In the genomic region with DNA sequence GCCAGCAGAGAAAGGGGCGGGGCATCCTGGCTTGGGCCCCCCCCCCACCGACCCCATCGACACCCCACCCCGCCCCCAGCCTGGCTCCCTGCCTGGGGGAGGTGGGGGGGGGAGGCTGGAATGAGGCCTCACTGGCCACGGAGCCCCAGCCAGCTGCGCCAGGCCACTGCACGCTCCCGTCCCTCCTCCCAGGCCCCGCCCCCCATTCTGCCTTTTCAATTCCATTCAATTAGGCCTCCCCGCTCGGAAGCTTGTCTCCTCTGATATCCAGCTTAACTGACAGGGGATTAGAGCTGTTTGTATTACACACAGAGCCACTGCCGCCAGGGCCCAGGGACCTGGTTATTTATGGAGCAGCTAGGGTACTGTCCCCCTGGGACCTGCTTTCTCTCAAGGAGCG, we compare ENCODE assay signal across 8 mouse cellular contexts. TPM values are rescaled to one million over a fixed set of nuclear protein-coding genes. Genes with fewer than 3 reads are reported as not detected.
DNase-seq lines count a peak whose midpoint lies in the region; ATAC-seq and TF ChIP-seq lines count a peak whose summit lies in the region.

No protein-coding gene starts in this region.

- DNase-seq in ovary, adult 18-20 months (ENCODE audit: low spot score) = peak; percentile 35
- DNase-seq in ovary, postnatal 10 days (ENCODE audit: low spot score) = no peak
- DNase-seq in heart, postnatal 4 days = peak; percentile 80
- DNase-seq in layer of hippocampus, adult 2 months (ENCODE audit: low spot score in 2 of 2) = peak; percentile 49 to 57
- peak; percentile 59 for DNase-seq in liver, postnatal 0 days
- peak; percentile 68 for DNase-seq in ovary, postnatal 36 days (ENCODE audit: low spot score)
- DNase-seq in c-Kit-positive CD71-positive TER-119-positive erythroid progenitor cells, embryonic 14.5 days (ENCODE audit: low spot score) = no peak

- WGBS in forebrain, embryonic 15.5 days = 1% methylated on average over 11 of the region's 13 CpGs
- WGBS in liver, postnatal 0 days (ENCODE audit: insufficient replicate concordance) = 12% methylated on average over 8 of the region's 13 CpGs

- peak overlapping the region; percentile 42 for H3K4me2 ChIP-seq in forebrain, embryonic 15.5 days (replicated peaks)
- H3K4me2 ChIP-seq in liver, postnatal 0 days (ENCODE audit: low read depth, low read length) = peak overlapping the region; percentile 62

- peaks cover 29% of the 10 kb centered on the region for H3K4me1 ChIP-seq in forebrain, embryonic 15.5 days
- H3K4me1 ChIP-seq in liver, postnatal 0 days (ENCODE audit: insufficient read depth) = no peaks in the 10 kb centered on the region; the same call in 1 of the 2 replicates

- no peak for TF ChIP-seq EP300 in liver, postnatal 0 days (IDR thresholded peaks at IDR 0.05; ENCODE audit: low read depth)

- peak overlapping the region; percentile 27; the same call in 1 of the 2 replicates for H3K9ac ChIP-seq in forebrain, embryonic 15.5 days (replicated peaks)
- no peak overlapping the region for H3K9ac ChIP-seq in liver, postnatal 0 days (replicated peaks)

- peaks cover 17% of the 10 kb centered on the region for H3K27me3 ChIP-seq in forebrain, embryonic 15.5 days
- H3K27me3 ChIP-seq in liver, postnatal 0 days (ENCODE audit: insufficient read depth, low read length) = no peaks in the 10 kb centered on the region

- no peak for TF ChIP-seq CTCF in layer of hippocampus, adult 2 months (conservative IDR thresholded peaks at IDR 0.05)
- TF ChIP-seq CTCF in liver, postnatal 0 days (IDR thresholded peaks at IDR 0.05; ENCODE audit: low read depth) = no peak

- peak; percentile 85 for ATAC-seq in forebrain, embryonic 15.5 days (replicated peaks)
- ATAC-seq in liver, postnatal 0 days = peak; percentile 25; the same call in 1 of the 2 replicates

- peak overlapping the region; percentile 83 for H3K27ac ChIP-seq in forebrain, embryonic 15.5 days (replicated peaks)
- H3K27ac ChIP-seq in layer of hippocampus, adult 2 months = peak overlapping the region; percentile 72
- H3K27ac ChIP-seq in liver, postnatal 0 days (ENCODE audit: low read depth) = no peak overlapping the region

- no peaks in the 10 kb centered on the region for H3K36me3 ChIP-seq in forebrain, embryonic 15.5 days
- H3K36me3 ChIP-seq in liver, postnatal 0 days (replicated peaks; ENCODE audit: insufficient read depth, low read length) = no peaks in the 10 kb centered on the region

- H3K9me3 ChIP-seq in forebrain, embryonic 15.5 days = no peaks in the 10 kb centered on the region
- H3K9me3 ChIP-seq in liver, postnatal 0 days (ENCODE audit: low read length) = no peaks in the 10 kb centered on the region

- H3K4me3 ChIP-seq in forebrain, embryonic 15.5 days = peak overlapping the region; percentile 25
- peak overlapping the region; percentile 11; the same call in 1 of the 2 replicates for H3K4me3 ChIP-seq in layer of hippocampus, adult 2 months
- H3K4me3 ChIP-seq in liver, postnatal 0 days (ENCODE audit: low read depth, low read length) = no peak overlapping the region

RNA-seq across cellular contexts. Expression of a gene that starts 23.4 kb away (rescaled TPM):
- polyA plus RNA-seq in forebrain, embryonic 15.5 days (2015; fragmentation: Nextera tagmentation; extraction: Ambion mirVana) = 46.3 and 49.4 TPM in 2 replicates
- 10 to 100 TPM; 14.8 to 18.2 TPM for total RNA-seq in heart, postnatal 4 days (2021)
- total RNA-seq in layer of hippocampus, adult 2 months (2021) = 10 to 100 TPM; 24.8 to 25.7 TPM
- 9.4 and 10.7 TPM in 2 replicates for polyA plus RNA-seq in liver, postnatal 0 days (2015; fragmentation: Nextera tagmentation; extraction: Ambion mirVana)

RNA-seq across cellular contexts. Expression of a gene that starts 23.6 kb away (rescaled TPM):
- polyA plus RNA-seq in forebrain, embryonic 15.5 days (2015; fragmentation: Nextera tagmentation; extraction: Ambion mirVana) = 20.3 and 20.5 TPM in 2 replicates
- 10 to 100 TPM; 12.8 to 12.9 TPM for total RNA-seq in heart, postnatal 4 days (2021)
- 10 to 100 TPM; 18.6 to 20.4 TPM for total RNA-seq in layer of hippocampus, adult 2 months (2021)
- polyA plus RNA-seq in liver, postnatal 0 days (2015; fragmentation: Nextera tagmentation; extraction: Ambion mirVana) = 3.8 and 4.5 TPM in 2 replicates

Comparison
In these comparisons a context has a peak if more than half of its experiments do, and no peak if none do; other contexts are left out.
1. DNase-seq: peak in ovary, adult 18-20 months (single experiment), heart, postnatal 4 days (single experiment), layer of hippocampus, adult 2 months (2 of 2), liver, postnatal 0 days (single experiment) and ovary, postnatal 36 days (single experiment); none in ovary, postnatal 10 days (single experiment) and c-Kit-positive CD71-positive TER-119-positive erythroid progenitor cells, embryonic 14.5 days (single experiment).